Mouse (Mus musculus): ENCODE measurements around the gene Rffl. TPM values are rescaled to one million over a fixed set of nuclear protein-coding genes. Genes with fewer than 3 reads are reported as not detected.

Rffl gene
- polyA plus RNA-seq, 1 experiment = 29.9 TPM

DNA sequence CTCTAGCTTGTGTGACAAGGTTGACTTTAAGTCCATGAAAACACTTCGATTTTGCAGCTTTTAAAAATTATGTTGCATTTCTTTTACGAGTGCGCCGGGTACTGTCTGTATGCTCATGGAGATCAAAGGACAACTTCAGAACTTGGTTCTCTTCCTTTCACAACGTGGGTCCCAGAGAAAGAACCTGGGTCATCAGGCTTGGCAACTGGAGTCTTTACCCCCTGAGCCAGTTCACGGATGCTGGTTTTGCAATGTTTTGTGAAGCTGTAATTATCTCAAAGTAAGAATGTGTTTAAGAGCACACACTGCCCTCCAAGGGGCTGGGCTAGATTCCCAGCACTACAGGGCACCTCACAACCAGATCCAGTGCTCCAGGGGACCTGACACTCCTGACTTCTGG lies 16.9 kb downstream of the Rffl start:
- TF ChIP-seq CTCF (IDR thresholded peaks at IDR 0.05; ENCODE audit: low read depth, low read length) = no peak
- H3K27me3 ChIP-seq (ENCODE audit: control insufficient read depth, insufficient read depth, low read length, poor library complexity, severe bottlenecking) = no peaks in the 10 kb centered on the region
- peaks cover 7% of the 10 kb centered on the region for H3K4me1 ChIP-seq (ENCODE audit: control insufficient read depth, insufficient read depth, low read length)
- H3K9me3 ChIP-seq (replicated peaks; ENCODE audit: control insufficient read depth, insufficient read depth, low read length, poor library complexity, severe bottlenecking) = no peaks in the 10 kb centered on the region
- no peak overlapping the region for H3K27ac ChIP-seq (ENCODE audit: insufficient read depth, low read length)
- H3K36me3 ChIP-seq (ENCODE audit: control insufficient read depth, insufficient read depth, low read length, poor library complexity, severe bottlenecking) = no peaks in the 10 kb centered on the region
- no peak overlapping the region for H3K4me3 ChIP-seq (ENCODE audit: low read depth, low read length)
- H3K9ac ChIP-seq (ENCODE audit: low read depth, poor library complexity, severe bottlenecking) = no peak overlapping the region

DNA sequence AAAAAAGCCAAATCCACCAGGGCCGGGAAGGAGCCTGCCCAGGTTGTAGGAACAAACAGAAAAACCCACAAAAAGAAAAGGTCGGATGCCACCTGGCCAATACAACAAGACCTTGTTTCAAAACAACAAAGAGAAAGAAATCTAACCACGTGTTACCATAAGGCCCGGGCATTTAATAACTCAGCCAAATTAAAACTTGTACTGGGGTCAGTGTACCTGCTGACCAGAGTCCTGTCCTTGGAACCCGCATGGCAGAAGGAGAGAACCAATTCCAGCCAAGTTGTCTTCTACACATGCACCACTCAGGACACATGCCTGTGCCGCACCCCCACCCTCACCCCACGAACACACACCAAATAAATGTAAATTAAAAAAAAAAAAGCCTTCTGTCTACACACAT lies 18.1 kb downstream of the Rffl start:
- TF ChIP-seq EP300 (IDR thresholded peaks at IDR 0.05; ENCODE audit: insufficient read depth, low read depth, low read length) (no peak), POLR2A (IDR thresholded peaks at IDR 0.05; ENCODE audit: insufficient read depth, low read length) (no peak), CTCF (IDR thresholded peaks at IDR 0.05; ENCODE audit: low read depth, low read length) (no peak)
- Histone ChIP-seq H3K4me3 (ENCODE audit: low read depth, low read length) (no peak overlapping the region), H3K9ac (ENCODE audit: low read depth, poor library complexity, severe bottlenecking) (no peak overlapping the region), H3K27me3 (ENCODE audit: control insufficient read depth, insufficient read depth, low read length, poor library complexity, severe bottlenecking) (no peaks in the 10 kb centered on the region), H3K36me3 (ENCODE audit: control insufficient read depth, insufficient read depth, low read length, poor library complexity, severe bottlenecking) (no peaks in the 10 kb centered on the region), H3K27ac (ENCODE audit: insufficient read depth, low read length) (no peak overlapping the region), H3K4me1 (ENCODE audit: control insufficient read depth, insufficient read depth, low read length) (peaks cover 5% of the 10 kb centered on the region), H3K9me3 (replicated peaks; ENCODE audit: control insufficient read depth, insufficient read depth, low read length, poor library complexity, severe bottlenecking) (no peaks in the 10 kb centered on the region)

DNA sequence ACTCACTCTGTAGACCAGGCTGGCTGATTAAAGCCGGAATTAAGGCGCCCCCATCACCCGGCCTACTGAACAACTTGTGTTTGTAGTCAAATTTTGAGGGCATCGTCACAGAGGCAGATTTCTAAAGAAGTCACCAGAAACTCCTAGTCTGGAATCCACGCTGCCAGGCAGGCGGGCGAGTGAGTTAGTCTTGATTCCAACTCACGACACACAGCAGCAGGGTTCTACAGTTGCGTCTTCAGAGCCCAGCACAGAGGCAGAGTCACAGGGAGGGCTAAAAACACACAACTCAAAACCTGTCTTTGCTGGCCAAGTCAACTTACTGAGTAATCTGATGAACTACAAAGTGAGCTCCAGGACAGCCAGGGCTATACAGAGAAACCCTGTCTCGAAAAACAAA lies 18.5 kb downstream of the Rffl start:
- no peak for TF ChIP-seq CTCF (IDR thresholded peaks at IDR 0.05; ENCODE audit: low read depth, low read length)
- TF ChIP-seq POLR2A (IDR thresholded peaks at IDR 0.05; ENCODE audit: insufficient read depth, low read length) = no peak
- no peak for TF ChIP-seq EP300 (IDR thresholded peaks at IDR 0.05; ENCODE audit: insufficient read depth, low read depth, low read length)
- no peaks in the 10 kb centered on the region for H3K27me3 ChIP-seq (ENCODE audit: control insufficient read depth, insufficient read depth, low read length, poor library complexity, severe bottlenecking)
- no peak overlapping the region for H3K27ac ChIP-seq (ENCODE audit: insufficient read depth, low read length)
- H3K4me1 ChIP-seq (ENCODE audit: control insufficient read depth, insufficient read depth, low read length) = peaks cover 5% of the 10 kb centered on the region
- no peaks in the 10 kb centered on the region for H3K9me3 ChIP-seq (replicated peaks; ENCODE audit: control insufficient read depth, insufficient read depth, low read length, poor library complexity, severe bottlenecking)
- no peak overlapping the region for H3K4me3 ChIP-seq (ENCODE audit: low read depth, low read length)
- no peaks in the 10 kb centered on the region for H3K36me3 ChIP-seq (ENCODE audit: control insufficient read depth, insufficient read depth, low read length, poor library complexity, severe bottlenecking)
- H3K9ac ChIP-seq (ENCODE audit: low read depth, poor library complexity, severe bottlenecking) = no peak overlapping the region

DNA sequence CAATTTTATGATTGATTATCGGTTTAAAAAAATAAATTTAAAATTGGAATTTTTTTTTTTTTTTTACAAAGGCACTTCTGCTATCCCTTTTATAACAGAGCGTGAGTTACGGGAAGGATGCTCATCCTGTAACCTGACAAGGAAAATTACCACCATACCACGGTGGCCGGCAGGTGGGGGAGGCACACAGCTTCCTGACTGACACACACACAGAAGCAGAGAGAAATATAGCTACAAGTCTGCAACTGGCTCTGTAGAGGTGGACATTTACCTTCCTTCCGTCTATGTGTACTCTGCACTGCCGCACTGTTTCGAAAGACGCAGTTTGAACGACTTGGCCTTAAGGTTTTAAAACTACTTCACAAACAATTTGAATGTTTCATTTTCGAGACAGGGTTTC lies 18.9 kb downstream of the Rffl start:
- Histone ChIP-seq H3K9me3 (replicated peaks; ENCODE audit: control insufficient read depth, insufficient read depth, low read length, poor library complexity, severe bottlenecking) (no peaks in the 10 kb centered on the region), H3K9ac (ENCODE audit: low read depth, poor library complexity, severe bottlenecking) (no peak overlapping the region)
- TF ChIP-seq CTCF (IDR thresholded peaks at IDR 0.05; ENCODE audit: low read depth, low read length) (no peak), EP300 (IDR thresholded peaks at IDR 0.05; ENCODE audit: insufficient read depth, low read depth, low read length) (no peak), POLR2A (IDR thresholded peaks at IDR 0.05; ENCODE audit: insufficient read depth, low read length) (no peak)

DNA sequence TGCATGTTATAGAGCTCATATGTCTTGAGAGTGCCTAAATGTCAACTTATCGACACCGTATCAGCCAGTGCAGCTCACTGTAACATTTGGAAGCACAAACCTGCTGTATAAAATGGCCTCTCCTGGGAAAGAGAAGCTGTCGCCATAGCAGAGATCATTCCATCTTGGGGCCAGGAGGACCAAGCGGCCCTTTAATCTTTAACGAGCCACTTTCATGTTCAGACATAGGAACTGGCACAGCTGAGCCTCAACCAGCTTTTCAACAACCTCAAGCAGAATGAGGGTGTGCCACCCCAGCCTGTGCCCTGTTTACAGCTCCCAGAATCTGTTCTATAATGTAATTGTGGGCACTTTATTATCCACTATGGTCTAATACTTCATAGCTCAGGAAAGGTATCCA lies 20.8 kb downstream of the Rffl start:
- H3K4me3 ChIP-seq (ENCODE audit: low read depth, low read length) = no peak overlapping the region
- H3K4me1 ChIP-seq (ENCODE audit: control insufficient read depth, insufficient read depth, low read length) = peaks cover 2% of the 10 kb centered on the region
- H3K9me3 ChIP-seq (replicated peaks; ENCODE audit: control insufficient read depth, insufficient read depth, low read length, poor library complexity, severe bottlenecking) = no peaks in the 10 kb centered on the region
- no peaks in the 10 kb centered on the region for H3K36me3 ChIP-seq (ENCODE audit: control insufficient read depth, insufficient read depth, low read length, poor library complexity, severe bottlenecking)
- H3K27ac ChIP-seq (ENCODE audit: insufficient read depth, low read length) = no peak overlapping the region
- no peak overlapping the region for H3K9ac ChIP-seq (ENCODE audit: low read depth, poor library complexity, severe bottlenecking)
- TF ChIP-seq EP300 (IDR thresholded peaks at IDR 0.05; ENCODE audit: insufficient read depth, low read depth, low read length) (no peak), POLR2A (IDR thresholded peaks at IDR 0.05; ENCODE audit: insufficient read depth, low read length) (no peak), CTCF (IDR thresholded peaks at IDR 0.05; ENCODE audit: low read depth, low read length) (no peak)
- no peaks in the 10 kb centered on the region for H3K27me3 ChIP-seq (ENCODE audit: control insufficient read depth, insufficient read depth, low read length, poor library complexity, severe bottlenecking)

More for the DNA sequence above, 18.9 kb downstream of the Rffl start:
- Histone ChIP-seq H3K4me1 (ENCODE audit: control insufficient read depth, insufficient read depth, low read length) (peaks cover 5% of the 10 kb centered on the region), H3K27ac (ENCODE audit: insufficient read depth, low read length) (no peak overlapping the region), H3K36me3 (ENCODE audit: control insufficient read depth, insufficient read depth, low read length, poor library complexity, severe bottlenecking) (no peaks in the 10 kb centered on the region), H3K27me3 (ENCODE audit: control insufficient read depth, insufficient read depth, low read length, poor library complexity, severe bottlenecking) (no peaks in the 10 kb centered on the region), H3K4me3 (ENCODE audit: low read depth, low read length) (no peak overlapping the region)

DNA sequence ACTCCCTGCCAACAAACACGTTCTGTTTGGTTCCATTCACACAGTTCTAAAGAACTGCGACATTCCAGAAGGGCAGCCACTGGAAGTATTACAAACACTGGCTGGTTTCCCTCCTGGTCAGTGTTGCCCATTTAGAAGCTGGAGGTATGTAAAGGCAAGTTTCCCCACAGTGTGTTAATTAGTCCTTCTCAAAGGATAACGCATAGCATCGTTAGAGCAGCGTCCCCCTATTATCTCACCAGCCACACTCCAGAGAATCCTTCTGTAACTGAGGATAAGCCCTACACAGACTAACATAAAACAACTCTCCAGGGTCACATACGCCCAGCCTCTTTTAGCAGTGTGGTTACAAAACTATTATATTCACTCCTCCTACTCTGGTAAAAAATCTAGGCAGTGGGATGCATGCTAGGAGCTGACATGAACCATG lies 23.4 kb downstream of the Rffl start:
- Histone ChIP-seq H3K36me3 (ENCODE audit: control insufficient read depth, insufficient read depth, low read length, poor library complexity, severe bottlenecking) (no peaks in the 10 kb centered on the region), H3K9ac (ENCODE audit: low read depth, poor library complexity, severe bottlenecking) (no peak overlapping the region), H3K27ac (ENCODE audit: insufficient read depth, low read length) (no peak overlapping the region), H3K4me3 (ENCODE audit: low read depth, low read length) (no peak overlapping the region), H3K27me3 (ENCODE audit: control insufficient read depth, insufficient read depth, low read length, poor library complexity, severe bottlenecking) (no peaks in the 10 kb centered on the region), H3K9me3 (replicated peaks; ENCODE audit: control insufficient read depth, insufficient read depth, low read length, poor library complexity, severe bottlenecking) (no peaks in the 10 kb centered on the region), H3K4me1 (ENCODE audit: control insufficient read depth, insufficient read depth, low read length) (peaks cover 2% of the 10 kb centered on the region)
- TF ChIP-seq EP300 (IDR thresholded peaks at IDR 0.05; ENCODE audit: insufficient read depth, low read depth, low read length) (no peak), POLR2A (IDR thresholded peaks at IDR 0.05; ENCODE audit: insufficient read depth, low read length) (no peak), CTCF (IDR thresholded peaks at IDR 0.05; ENCODE audit: low read depth, low read length) (no peak)

All from ES-Bruce4 (cell line).